Mouse (Mus musculus): ENCODE results near the gene Fcrls. TPM values are rescaled to one million over a fixed set of nuclear protein-coding genes. Genes with fewer than 3 reads are reported as not detected.

Fcrls gene
- total RNA-seq (2023; ENCODE audit: inconsistent age), result 0.22 TPM in 1 of 4 replicates, not detected in the others

GRCm38 (mm10) chr3:87263436-87263835, at the start of gene Fcrls:
Fcrls (minus strand) TSS chr3:87263738.

Other genes with a start within 250 kb of the Fcrls start
- gene Kirrel, start 89.0 kb downstream of the Fcrls start, total RNA-seq (2023; ENCODE audit: inconsistent age), result not detected in 4 replicates
- 1.8 to 4.9 TPM (median 3.2 TPM) in 4 replicates for gene Cd5l, start 94.1 kb upstream of the Fcrls start, total RNA-seq (2023; ENCODE audit: inconsistent age)
- 377 to 383 TPM (median 382 TPM) in 4 replicates for gene Fcrl1, start 112.6 kb upstream of the Fcrls start, total RNA-seq (2023; ENCODE audit: inconsistent age)
- 30.2 to 36.6 TPM (median 33.1 TPM) in 4 replicates for gene Fcrl5, start 172.0 kb upstream of the Fcrls start, total RNA-seq (2023; ENCODE audit: inconsistent age)